Mouse (Mus musculus): ENCODE measurements around the gene Pld6. TPM values are rescaled to one million over a fixed set of nuclear protein-coding genes. Genes with fewer than 3 reads are reported as not detected.

Gene Pld6
- polyA plus RNA-seq, 1 experiment from 2014 or later, result 2.8 TPM

- no peak overlapping the region for H3K27ac ChIP-seq
- no peaks in the 10 kb centered on the region for H3K27me3 ChIP-seq
- H3K9me3 ChIP-seq (replicated peaks), result no peaks in the 10 kb centered on the region
- no peak overlapping the region for H3K4me3 ChIP-seq (replicated peaks)
- no peak overlapping the region for H3K9ac ChIP-seq
- ATAC-seq (ENCODE audit: low read depth), result peak; percentile 50; the same call in 1 of the 2 replicates
- 0 out of 2 replicates have a peak, but pooled peaks cover 5% of the 10 kb centered on the region for H3K4me1 ChIP-seq (replicated peaks)
- peaks cover 85% of the 10 kb centered on the region for H3K36me3 ChIP-seq
- H3K4me2 ChIP-seq, result no peak overlapping the region
- WGBS (ENCODE audit: insufficient replicate concordance), result 35% methylated on average over 7 of the region's 7 CpGs
- DNase-seq, result no peak
These were observed 16.7 kb downstream of the Pld6 start for GRCm38 (mm10) chr11:59770753-59771152.

GRCm38 (mm10) chr11:59769738-59770137 is 17.7 kb downstream of the Pld6 start:
- H3K36me3 ChIP-seq, result peaks cover 88% of the 10 kb centered on the region
- no peak overlapping the region for H3K9ac ChIP-seq
- H3K27me3 ChIP-seq, result no peaks in the 10 kb centered on the region
- H3K9me3 ChIP-seq (replicated peaks), result no peaks in the 10 kb centered on the region
- 0 out of 2 replicates have a peak, but pooled peaks cover 5% of the 10 kb centered on the region for H3K4me1 ChIP-seq (replicated peaks)
- DNase-seq (no peak), ATAC-seq (ENCODE audit: low read depth) (no peak)
- WGBS (ENCODE audit: insufficient replicate concordance), result 63% methylated on average over 6 of the region's 6 CpGs
- H3K27ac ChIP-seq, result no peak overlapping the region
- no peak overlapping the region for H3K4me3 ChIP-seq (replicated peaks)
- H3K4me2 ChIP-seq, result no peak overlapping the region

- no peak overlapping the region for H3K9ac ChIP-seq
- H3K4me1 ChIP-seq (replicated peaks), result 0 out of 2 replicates have a peak, but pooled peaks cover 4% of the 10 kb centered on the region
- no peaks in the 10 kb centered on the region for H3K9me3 ChIP-seq (replicated peaks)
- peaks cover 90% of the 10 kb centered on the region for H3K36me3 ChIP-seq
- ATAC-seq (ENCODE audit: low read depth), result no peak
- no peak overlapping the region for H3K4me3 ChIP-seq (replicated peaks)
- DNase-seq, result no peak
- WGBS (ENCODE audit: insufficient replicate concordance), result 84% methylated on average over 2 of the region's 2 CpGs
- no peak overlapping the region for H3K4me2 ChIP-seq
- H3K27me3 ChIP-seq, result no peaks in the 10 kb centered on the region
- H3K27ac ChIP-seq, result no peak overlapping the region
These were observed 18.1 kb downstream of the Pld6 start for GRCm38 (mm10) chr11:59769307-59769706.

GRCm38 (mm10) chr11:59760796-59761195 is 26.6 kb downstream of the Pld6 start:
- peaks cover 79% of the 10 kb centered on the region for H3K36me3 ChIP-seq

GRCm38 (mm10) chr11:59759626-59760025 is 27.8 kb downstream of the Pld6 start:
- ATAC-seq (ENCODE audit: low read depth), result peak; percentile 31; the same call in 1 of the 2 replicates
- 57% methylated on average over 2 of the region's 2 CpGs for WGBS (ENCODE audit: insufficient replicate concordance)
- Histone ChIP-seq H3K9me3 (replicated peaks) (no peaks in the 10 kb centered on the region), H3K27me3 (no peaks in the 10 kb centered on the region), H3K36me3 (peaks cover 79% of the 10 kb centered on the region), H3K4me1 (replicated peaks) (no peaks in the 10 kb centered on the region), H3K9ac (no peak overlapping the region), H3K4me3 (replicated peaks) (no peak overlapping the region), H3K4me2 (no peak overlapping the region), H3K27ac (0 out of 2 replicates have a peak overlapping the region, but pooled peaks have one; percentile 50)
- no peak for DNase-seq

More at GRCm38 (mm10) chr11:59760796-59761195, 26.6 kb downstream of the Pld6 start:
- Histone ChIP-seq H3K4me1 (replicated peaks) (no peaks in the 10 kb centered on the region), H3K9ac (no peak overlapping the region), H3K4me3 (replicated peaks) (no peak overlapping the region), H3K27ac (no peak overlapping the region), H3K4me2 (no peak overlapping the region), H3K9me3 (replicated peaks) (no peaks in the 10 kb centered on the region), H3K27me3 (no peaks in the 10 kb centered on the region)
- DNase-seq, result no peak
- ATAC-seq (ENCODE audit: low read depth), result no peak
- WGBS (ENCODE audit: insufficient replicate concordance), result 86% methylated on average over 6 of the region's 6 CpGs

- Histone ChIP-seq H3K9me3 (replicated peaks) (no peaks in the 10 kb centered on the region), H3K4me2 (no peak overlapping the region), H3K4me3 (replicated peaks) (no peak overlapping the region), H3K27me3 (no peaks in the 10 kb centered on the region), H3K9ac (no peak overlapping the region), H3K27ac (peak overlapping the region; percentile 50; the same call in 1 of the 2 replicates), H3K36me3 (peaks cover 77% of the 10 kb centered on the region), H3K4me1 (replicated peaks) (no peaks in the 10 kb centered on the region)
- WGBS (ENCODE audit: insufficient replicate concordance), result 75% methylated on average over 4 of the region's 4 CpGs
- ATAC-seq (ENCODE audit: low read depth), result no peak
- no peak for DNase-seq
These were observed 28.3 kb downstream of the Pld6 start for GRCm38 (mm10) chr11:59759178-59759577.

- no peaks in the 10 kb centered on the region for H3K4me1 ChIP-seq (replicated peaks)
- no peak overlapping the region for H3K4me3 ChIP-seq (replicated peaks)
- DNase-seq (no peak), ATAC-seq (ENCODE audit: low read depth) (no peak)
- no peak overlapping the region for H3K27ac ChIP-seq
- 84% methylated on average over 9 of the region's 9 CpGs for WGBS (ENCODE audit: insufficient replicate concordance)
- H3K9me3 ChIP-seq (replicated peaks), result no peaks in the 10 kb centered on the region
- H3K36me3 ChIP-seq, result peaks cover 79% of the 10 kb centered on the region
- H3K4me2 ChIP-seq, result no peak overlapping the region
- H3K27me3 ChIP-seq, result no peaks in the 10 kb centered on the region
- H3K9ac ChIP-seq, result no peak overlapping the region
These were observed 29.1 kb downstream of the Pld6 start for GRCm38 (mm10) chr11:59758191-59758985.

- Histone ChIP-seq H3K36me3 (peaks cover 88% of the 10 kb centered on the region), H3K27me3 (no peaks in the 10 kb centered on the region)
These were observed 31.1 kb downstream of the Pld6 start for GRCm38 (mm10) chr11:59756351-59756750.

GRCm38 (mm10) chr11:59754504-59754903 is 32.9 kb downstream of the Pld6 start:
- 67% methylated on average over 6 of the region's 6 CpGs for WGBS (ENCODE audit: insufficient replicate concordance)
- no peak for ATAC-seq (ENCODE audit: low read depth)
- Histone ChIP-seq H3K9me3 (replicated peaks) (no peaks in the 10 kb centered on the region), H3K27me3 (no peaks in the 10 kb centered on the region), H3K27ac (no peak overlapping the region), H3K9ac (no peak overlapping the region), H3K4me1 (replicated peaks) (no peaks in the 10 kb centered on the region), H3K4me2 (no peak overlapping the region), H3K36me3 (peaks cover 76% of the 10 kb centered on the region), H3K4me3 (replicated peaks) (no peak overlapping the region)
- DNase-seq, result no peak

More at GRCm38 (mm10) chr11:59756351-59756750, 31.1 kb downstream of the Pld6 start:
- Histone ChIP-seq H3K9ac (no peak overlapping the region), H3K4me1 (replicated peaks) (no peaks in the 10 kb centered on the region), H3K4me2 (no peak overlapping the region), H3K9me3 (replicated peaks) (no peaks in the 10 kb centered on the region), H3K4me3 (replicated peaks) (no peak overlapping the region), H3K27ac (no peak overlapping the region)
- 82% methylated on average over 4 of the region's 4 CpGs for WGBS (ENCODE audit: insufficient replicate concordance)
- DNase-seq (no peak), ATAC-seq (ENCODE audit: low read depth) (no peak)

- 74% methylated on average over 3 of the region's 3 CpGs for WGBS (ENCODE audit: insufficient replicate concordance)
- H3K4me2 ChIP-seq, result no peak overlapping the region
- no peak overlapping the region for H3K27ac ChIP-seq
- H3K36me3 ChIP-seq, result peaks cover 44% of the 10 kb centered on the region
- DNase-seq, result no peak
- no peaks in the 10 kb centered on the region for H3K9me3 ChIP-seq (replicated peaks)
- H3K9ac ChIP-seq, result no peak overlapping the region
- no peak for ATAC-seq (ENCODE audit: low read depth)
- H3K4me3 ChIP-seq (replicated peaks), result no peak overlapping the region
- H3K27me3 ChIP-seq, result no peaks in the 10 kb centered on the region
- H3K4me1 ChIP-seq (replicated peaks), result no peaks in the 10 kb centered on the region
These were observed 38.4 kb downstream of the Pld6 start for GRCm38 (mm10) chr11:59749050-59749449.

GRCm38 (mm10) chr11:59746614-59747013 is 40.8 kb downstream of the Pld6 start:
- H3K36me3 ChIP-seq, result peaks cover 46% of the 10 kb centered on the region
- H3K9me3 ChIP-seq (replicated peaks), result no peaks in the 10 kb centered on the region
- ATAC-seq (ENCODE audit: low read depth) (no peak), DNase-seq (no peak)
- H3K9ac ChIP-seq, result no peak overlapping the region
- H3K4me2 ChIP-seq, result no peak overlapping the region
- no peaks in the 10 kb centered on the region for H3K27me3 ChIP-seq
- no peak overlapping the region for H3K4me3 ChIP-seq (replicated peaks)
- no peak overlapping the region for H3K27ac ChIP-seq
- WGBS (ENCODE audit: insufficient replicate concordance), result 76% methylated on average over 2 of the region's 2 CpGs
- H3K4me1 ChIP-seq (replicated peaks), result no peaks in the 10 kb centered on the region

- WGBS (ENCODE audit: insufficient replicate concordance), result 72% methylated on average over 5 of the region's 5 CpGs
- no peak overlapping the region for H3K4me2 ChIP-seq
- no peak overlapping the region for H3K9ac ChIP-seq
- ATAC-seq (ENCODE audit: low read depth) (no peak), DNase-seq (no peak)
- no peaks in the 10 kb centered on the region for H3K4me1 ChIP-seq (replicated peaks)
- peaks cover 47% of the 10 kb centered on the region for H3K36me3 ChIP-seq
- no peaks in the 10 kb centered on the region for H3K27me3 ChIP-seq
- H3K27ac ChIP-seq, result no peak overlapping the region
- H3K4me3 ChIP-seq (replicated peaks), result no peak overlapping the region
- no peaks in the 10 kb centered on the region for H3K9me3 ChIP-seq (replicated peaks)
These were observed 41.6 kb downstream of the Pld6 start for GRCm38 (mm10) chr11:59745851-59746250.
